Mouse (Mus musculus) heart, postnatal 0 days (tissue): ENCODE measurements at regions not wholly inside any gene's neighbourhood (a gene's known extent, or its start where the extent isn't known, plus 50 kb on each side); places are given as distances from the start of the nearest gene placed in this dataset.

ENCODE experiments used
- CTCF ChIP-seq: IDR thresholded peaks from 2 replicates; pipeline ENCODE4 v1.5.1; 2016; ENCODE audit warnings: antibody characterized with exemption, control low read depth, low read depth
- EP300 ChIP-seq: IDR thresholded peaks from 2 replicates; pipeline ENCODE4 v1.6.1; 2016; ENCODE audit warnings: antibody characterized with exemption, low read depth

GRCm38 (mm10) chr14:33729115-33729884, 140.3 kb downstream of the Ptpn20 start:
- TF ChIP-seq CTCF = no peak
- no peak for TF ChIP-seq EP300
